Mouse (Mus musculus) adrenal gland, adult (tissue): ENCODE data around the gene 1700037H04Rik.
"Not testable (repeated sequence)": the region's sequence is repeated elsewhere in the genome, so short reads cannot be mapped to it uniquely, and the experiment has no call there.

Source experiments
- DNase-seq, 2 experiments: peaks; one replicate each; pipeline ENCODE4 v3.0.0; 2022 to 2023; ENCODE audit warnings: low spot score in 1 of 2; ENCODE audit not compliant: inconsistent age in 2 of 2

The 1700037H04Rik gene

DNA sequence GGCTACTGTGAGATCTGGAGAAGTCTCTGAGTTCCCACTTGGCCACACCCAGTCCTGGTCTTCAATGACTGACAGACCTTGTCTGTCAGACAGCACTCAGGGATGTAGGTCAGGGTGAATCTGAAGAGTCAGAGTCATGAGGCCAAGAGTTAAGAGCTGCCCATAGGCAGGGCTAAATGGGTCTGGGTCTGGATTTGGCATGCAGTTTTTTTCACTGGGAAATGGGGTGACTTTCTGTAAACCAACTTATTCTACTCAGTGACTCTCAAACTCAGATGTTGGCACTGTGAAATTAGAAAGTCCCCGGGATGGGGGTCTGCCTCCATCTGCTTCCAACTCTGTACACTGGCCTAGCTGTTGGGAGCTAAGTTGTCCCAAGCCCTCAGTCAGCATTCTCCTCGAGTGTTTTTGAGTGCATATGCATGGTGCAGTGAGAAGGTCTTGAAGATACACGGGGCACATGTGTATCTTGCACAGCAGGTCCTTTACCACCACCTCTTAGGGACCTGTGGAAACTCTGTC, 31.2 kb downstream of the 1700037H04Rik start:
- DNase-seq: peak in 1 of 2 experiments; percentile 2

DNA sequence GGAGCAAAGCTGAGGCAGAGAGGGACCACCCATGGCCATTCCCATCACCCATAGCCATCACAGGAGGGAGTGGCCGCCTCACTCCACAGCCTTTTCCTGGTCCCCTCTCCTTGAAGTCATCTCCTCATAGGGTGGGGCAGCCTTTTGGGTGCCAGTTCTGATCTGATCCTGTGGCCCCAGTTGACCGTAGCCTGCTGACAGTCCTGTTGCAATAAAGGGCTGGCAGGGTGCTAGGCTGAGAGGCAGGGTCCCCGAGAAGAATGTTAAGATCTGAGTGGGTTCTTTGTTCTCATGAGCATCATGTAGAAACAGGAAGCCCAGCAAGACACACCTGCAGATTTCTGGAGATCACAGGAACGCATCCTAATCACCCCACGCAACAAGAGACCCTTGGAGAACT, 31.7 kb downstream of the 1700037H04Rik start:
- peak; percentile 4 to 41 for DNase-seq

DNA sequence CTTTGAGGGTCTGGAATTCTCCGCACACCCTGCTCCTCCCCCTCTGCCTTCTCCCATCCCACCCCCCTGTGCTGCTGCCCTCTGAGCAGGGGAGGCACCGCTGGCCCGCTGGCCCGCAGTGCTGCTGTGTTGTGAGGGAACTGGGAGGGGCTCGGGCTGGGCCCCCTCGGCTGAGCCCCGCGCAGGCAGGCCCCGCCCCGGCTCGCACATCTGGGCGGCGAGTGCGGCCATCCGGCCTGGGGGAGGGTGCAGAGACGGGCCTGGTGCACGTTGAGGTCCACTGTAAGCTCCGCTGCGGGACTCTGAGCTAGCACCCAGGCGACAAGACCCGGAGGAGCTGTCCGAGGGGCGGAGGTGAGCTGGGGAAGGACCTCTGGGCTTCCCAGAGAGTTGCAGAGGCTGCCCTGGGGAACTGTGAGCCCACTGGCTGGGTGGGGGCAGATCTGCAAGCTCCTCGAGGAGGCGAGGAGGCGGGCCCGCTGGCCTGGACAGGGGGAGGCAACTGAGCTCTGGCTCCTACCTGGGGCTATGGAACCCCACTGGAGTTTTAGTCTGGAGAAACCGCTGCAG, 32.6 kb downstream of the 1700037H04Rik start, which contains the start of gene Hspa12b:
Gene Hspa12b, plus strand, starts transcription at position 120 of the 570 bp plus-strand sequence.
- peak; percentile 53 to 72 for DNase-seq

DNA sequence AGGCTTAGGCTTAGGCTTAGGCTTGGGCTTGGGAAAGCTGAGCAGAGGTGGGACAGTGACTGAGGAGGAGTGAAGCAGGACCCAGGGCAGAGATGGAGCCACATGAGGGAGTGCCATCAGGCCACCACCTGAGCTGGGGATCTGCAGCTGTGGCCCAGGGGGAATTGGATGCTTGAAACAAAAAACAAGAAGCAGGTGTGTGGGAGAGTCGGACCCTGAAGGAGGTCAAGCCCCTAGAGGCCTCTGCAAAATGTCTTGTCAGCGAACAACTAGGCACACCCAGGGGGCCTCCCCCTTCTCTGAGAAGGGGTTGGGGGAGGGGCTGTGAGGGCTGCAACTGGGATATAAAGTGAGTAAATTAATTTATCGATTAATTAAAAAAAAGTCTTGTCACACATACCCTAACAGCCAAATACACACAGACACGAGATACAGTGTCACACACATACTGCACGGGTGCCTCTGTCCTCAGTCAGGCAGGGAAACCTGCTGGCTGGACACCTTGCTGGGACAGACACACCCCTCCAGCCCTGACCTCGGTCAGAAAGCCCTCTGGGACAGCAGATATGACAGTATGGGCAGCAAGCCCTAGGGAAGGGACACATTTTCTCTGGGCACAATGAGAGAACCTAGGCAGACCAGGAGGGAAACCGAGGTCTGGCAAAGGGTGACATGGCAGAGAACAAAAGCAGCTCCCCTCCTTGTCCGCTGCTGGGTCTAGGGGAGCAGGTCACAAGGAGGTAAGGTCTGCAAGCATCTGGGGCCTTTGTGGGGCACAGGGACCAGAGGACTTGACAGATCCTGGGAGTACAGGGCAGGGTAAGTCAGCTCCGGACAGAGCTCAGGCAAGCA, 33.7 kb downstream of the 1700037H04Rik start:
- peak in 1 of 2 experiments; percentile 23 for DNase-seq

DNA sequence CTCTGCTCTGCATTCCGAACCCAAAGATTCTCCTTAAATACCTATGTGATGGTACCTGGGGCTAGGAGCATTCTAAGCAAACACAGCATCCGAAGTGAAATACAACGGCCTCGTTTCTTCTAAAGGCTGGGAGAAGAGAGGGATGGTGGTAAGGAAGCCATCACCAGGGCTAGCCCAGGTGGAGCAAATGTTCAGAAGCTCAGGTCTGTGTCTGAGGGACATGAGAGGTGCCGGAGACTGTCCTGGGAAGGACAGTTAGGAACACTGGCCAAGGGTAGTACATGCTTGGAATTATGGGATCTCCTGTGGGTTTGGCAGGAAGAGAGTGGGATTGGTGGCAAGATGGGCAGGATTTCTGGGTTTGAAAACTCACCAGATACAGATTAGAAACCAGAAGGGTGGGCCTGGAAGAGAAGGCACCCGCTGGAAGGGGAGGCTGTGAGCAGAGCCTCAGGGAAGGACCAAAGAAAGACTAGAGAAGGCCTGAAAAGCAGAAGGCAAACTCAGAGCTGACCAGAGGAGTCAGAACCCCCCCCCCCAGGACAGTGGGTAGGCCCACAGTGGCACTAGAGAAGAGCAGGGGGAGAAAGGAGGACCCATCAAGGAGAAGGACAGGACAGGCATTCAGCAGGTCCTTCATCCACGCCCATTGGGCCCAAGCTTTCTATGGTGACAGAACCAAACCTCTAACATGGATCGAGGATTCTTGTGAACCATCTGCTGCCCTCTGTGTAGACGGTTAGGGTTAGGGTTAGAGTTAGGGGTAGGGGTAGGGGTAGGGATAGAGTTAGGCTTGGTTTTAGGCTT, 34.5 kb downstream of the 1700037H04Rik start:
- DNase-seq: peak in 1 of 2 experiments; percentile 17

DNA sequence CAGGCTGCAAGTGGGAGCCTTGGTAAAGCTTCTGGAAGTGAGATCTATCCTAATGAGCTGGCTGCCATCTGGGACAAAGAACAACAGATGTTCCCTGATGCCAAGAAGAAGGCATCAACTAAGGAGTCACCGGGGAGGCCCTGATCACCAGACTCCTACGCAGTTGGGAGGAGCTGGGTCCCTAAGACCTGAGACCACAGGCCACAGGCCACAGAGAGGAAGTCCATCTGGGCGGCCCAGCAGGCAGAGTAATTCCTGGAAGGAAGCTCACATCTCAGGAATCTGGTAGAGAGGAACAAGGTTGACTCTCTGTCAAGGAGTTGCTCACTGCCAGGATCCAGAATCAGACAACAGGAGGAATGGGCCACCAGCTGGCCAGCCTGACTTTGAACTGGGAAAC, 35.7 kb downstream of the 1700037H04Rik start:
- DNase-seq: peak in 1 of 2 experiments; percentile 43

DNA sequence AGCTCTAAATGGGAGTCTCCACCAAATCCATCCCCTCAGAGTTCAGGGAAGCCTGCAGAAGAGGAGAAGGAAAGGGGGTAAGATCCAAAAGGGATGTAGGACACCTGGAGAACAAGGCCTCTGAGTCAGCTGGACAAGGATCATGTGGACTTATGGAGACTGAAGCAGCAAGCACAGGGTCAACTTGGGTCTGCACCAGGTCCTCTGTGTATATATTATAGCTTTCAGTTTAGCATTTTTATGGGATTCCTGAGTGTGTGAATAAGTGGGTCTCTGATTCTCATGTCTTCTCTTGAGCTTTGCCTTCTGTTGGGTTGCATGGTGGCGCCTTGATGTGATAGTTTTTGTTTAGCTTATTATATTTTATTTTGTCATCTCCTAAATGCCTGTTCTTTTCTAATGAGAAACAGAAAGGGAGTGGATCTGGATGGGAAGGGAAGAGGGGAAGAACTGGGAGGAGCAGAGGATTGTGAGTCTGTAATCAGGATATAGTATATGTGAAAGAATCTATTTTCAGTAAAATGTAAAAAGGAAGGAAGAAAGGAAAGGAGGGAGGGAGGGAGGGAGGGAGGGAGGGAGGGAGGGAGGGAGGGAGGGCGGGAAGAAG, 40.8 kb downstream of the 1700037H04Rik start:
- DNase-seq: no peak

DNA sequence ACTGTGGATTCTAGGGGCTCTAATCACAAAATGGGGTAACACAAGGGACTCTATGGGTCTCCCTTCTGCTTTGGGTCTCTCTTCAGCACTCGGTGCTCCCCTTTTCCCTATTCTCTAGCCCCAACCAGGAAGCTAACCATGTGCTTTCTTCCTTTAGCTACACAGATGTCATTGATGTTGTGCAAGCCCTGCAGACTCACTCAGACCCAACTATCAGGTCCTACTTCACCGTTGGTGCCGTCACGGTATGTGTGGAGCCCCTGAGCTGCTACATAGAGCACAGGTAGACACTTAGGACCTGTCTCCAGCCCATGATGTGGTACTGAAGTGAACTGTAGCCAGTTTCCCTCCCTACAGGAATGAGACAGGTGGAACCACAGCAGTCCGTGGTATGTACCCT, 53.9 kb downstream of the 1700037H04Rik start:
- no peak for DNase-seq

DNA sequence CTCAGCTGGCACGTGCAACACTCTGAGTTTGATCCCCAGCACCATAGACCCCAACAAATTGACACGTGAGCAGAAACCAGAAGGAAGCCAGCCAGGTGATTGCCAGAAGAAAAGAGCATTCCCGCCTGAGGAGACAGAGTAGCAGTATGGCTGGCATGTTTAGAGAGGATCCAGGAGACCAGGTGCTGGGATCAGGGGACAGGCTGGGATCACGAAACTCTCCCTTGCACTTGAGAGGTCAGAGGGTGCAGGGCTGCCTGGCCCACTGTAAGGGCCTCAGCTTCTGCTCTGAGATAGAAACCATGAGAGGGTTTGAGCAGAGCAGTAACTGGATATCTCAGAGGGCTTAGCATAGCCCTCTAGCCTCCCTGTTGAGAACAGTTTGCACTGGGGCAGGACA, 54.8 kb downstream of the 1700037H04Rik start:
- not testable (repeated sequence) for DNase-seq

DNA sequence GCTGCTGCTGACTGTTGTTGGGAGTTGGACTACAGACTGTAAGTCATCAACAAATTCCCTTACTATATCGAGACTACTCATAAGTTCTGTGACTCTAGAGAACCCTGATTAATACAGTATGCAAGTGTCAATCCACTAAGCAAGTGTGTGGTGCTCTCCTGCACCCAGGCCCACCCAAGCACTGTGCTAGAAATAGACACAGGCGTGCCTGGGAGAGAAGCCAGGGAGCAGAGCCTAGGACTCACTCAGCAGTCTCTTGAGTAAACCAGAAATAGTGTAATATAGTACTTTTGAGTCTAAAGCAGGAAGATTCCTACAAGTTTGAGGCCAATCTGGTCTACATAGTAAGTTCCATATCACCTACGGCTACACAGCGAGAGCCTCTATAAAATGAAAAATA, 55.9 kb downstream of the 1700037H04Rik start:
- no peak for DNase-seq

DNA sequence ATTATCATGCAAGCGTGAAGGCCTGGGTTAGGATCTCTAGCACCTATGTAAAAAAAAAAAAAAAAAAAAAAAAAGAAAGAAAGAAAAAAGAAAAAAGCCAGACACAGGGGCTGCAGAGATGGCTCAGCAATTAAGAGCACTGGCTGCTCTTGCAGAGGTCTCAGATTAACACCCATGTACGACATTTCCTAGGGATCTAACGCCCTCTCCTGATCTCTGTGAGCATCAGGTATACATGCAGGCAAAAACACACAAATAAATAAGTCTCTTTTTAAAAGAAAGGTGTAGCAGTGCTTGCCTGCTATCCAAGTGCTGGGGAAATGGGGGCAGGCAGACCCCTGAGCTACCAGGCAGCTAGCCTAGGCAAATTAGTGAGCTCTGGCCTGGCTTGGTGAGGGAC, 58.4 kb downstream of the 1700037H04Rik start:
- DNase-seq: no peak

DNA sequence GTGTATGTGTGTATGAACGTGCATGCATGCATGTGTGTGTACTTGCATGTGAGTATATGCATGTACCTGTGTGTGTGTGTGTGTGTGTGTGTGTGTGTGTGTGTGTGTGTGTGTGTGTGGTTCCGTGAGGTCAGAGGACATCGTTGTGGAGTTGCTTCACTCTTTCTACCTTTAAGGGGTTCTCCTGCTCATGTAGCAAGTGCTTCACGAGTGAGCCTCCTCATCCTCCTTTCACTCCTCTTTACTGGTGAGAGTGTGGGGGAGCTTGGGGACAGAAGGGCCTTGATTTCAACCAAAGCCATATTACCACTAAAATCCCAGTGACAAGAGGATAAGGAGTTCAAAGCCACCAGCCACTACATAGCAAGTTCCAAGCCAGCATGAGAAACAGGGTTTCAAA, 62.8 kb downstream of the 1700037H04Rik start:
- no peak for DNase-seq
